Mouse (Mus musculus) C2C12 (cell line): ENCODE data around the gene Nucks1.

Source experiments
- CEBPB ChIP-seq: IDR thresholded peaks from one replicate; pipeline ENCODE4 v1.6.1; 2011; ENCODE audit warnings: low read depth, mild to moderate bottlenecking, control low read depth, moderate library complexity
- CTCF ChIP-seq: IDR thresholded peaks from one replicate; pipeline ENCODE4 v1.5.1; 2011; ENCODE audit not compliant: control insufficient read depth, insufficient read depth, insufficient read length
- MAX ChIP-seq: IDR thresholded peaks from one replicate; pipeline ENCODE4 v1.6.1; 2011; ENCODE audit warnings: mild to moderate bottlenecking, control low read depth
- MYOD1 ChIP-seq: IDR thresholded peaks from one replicate; pipeline ENCODE4 v1.6.1; 2011; ENCODE audit warnings: low read depth; ENCODE audit not compliant: control insufficient read depth, insufficient read length
- MYOG ChIP-seq: IDR thresholded peaks from one replicate; pipeline ENCODE4 v1.6.1; 2011; ENCODE audit not compliant: control insufficient read depth, insufficient read length; ENCODE audit errors: extremely low read depth

DNA sequence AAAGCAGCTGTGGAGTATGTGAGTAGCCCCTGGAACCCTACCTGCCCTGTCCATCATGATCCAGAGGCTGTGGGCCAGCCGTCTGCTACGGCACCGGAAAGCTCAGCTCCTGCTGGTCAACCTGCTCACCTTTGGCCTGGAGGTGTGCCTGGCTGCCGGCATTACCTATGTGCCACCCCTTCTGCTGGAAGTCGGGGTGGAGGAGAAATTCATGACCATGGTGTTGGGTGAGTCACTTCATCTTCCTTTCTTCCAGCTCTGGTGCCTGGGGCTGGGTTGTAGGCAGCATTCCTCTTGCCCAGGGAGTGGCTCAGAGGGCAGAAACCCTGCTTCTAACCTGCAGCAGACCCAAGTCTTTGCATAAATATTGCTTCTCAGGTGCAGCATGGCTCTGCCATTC is 66.6 kb downstream of the Nucks1 start:
- TF ChIP-seq CTCF (no peak), CEBPB (no peak), MYOD1 (no peak), MYOG (no peak), MAX (no peak)
